Mouse (Mus musculus): ENCODE data around the gene Catip. TPM values are rescaled to one million over a fixed set of nuclear protein-coding genes. Genes with fewer than 3 reads are reported as not detected.

The Catip gene
- polyA plus RNA-seq, 1 experiment: 0.39 TPM

- no peak for TF ChIP-seq CTCF (IDR thresholded peaks at IDR 0.05; ENCODE audit: extremely low read depth, insufficient read length, insufficient replicate concordance, low read depth, low read length)
- no peaks in the 10 kb centered on the region for H3K36me3 ChIP-seq (ENCODE audit: control insufficient read depth, insufficient read depth, low read length)
- WGBS: 68% methylated on average over 4 of the region's 4 CpGs
- H3K4me3 ChIP-seq (ENCODE audit: low read depth, low read length): no peak overlapping the region
- no peak overlapping the region for H3K27ac ChIP-seq (ENCODE audit: insufficient read depth, low read depth, low read length)
- no peaks in the 10 kb centered on the region for H3K27me3 ChIP-seq (ENCODE audit: control insufficient read depth, insufficient read depth, low read length)
- H3K4me1 ChIP-seq (ENCODE audit: control insufficient read depth, insufficient read depth, insufficient read length, low read length): no peaks in the 10 kb centered on the region; the same call in 1 of the 2 replicates
Measured at GRCm38 (mm10) chr1:74370040-74370439, 8.1 kb downstream of the Catip start.

- Histone ChIP-seq H3K27me3 (ENCODE audit: control insufficient read depth, insufficient read depth, low read length) (no peaks in the 10 kb centered on the region), H3K36me3 (ENCODE audit: control insufficient read depth, insufficient read depth, low read length) (no peaks in the 10 kb centered on the region), H3K4me3 (ENCODE audit: low read depth, low read length) (no peak overlapping the region), H3K27ac (ENCODE audit: insufficient read depth, low read depth, low read length) (no peak overlapping the region), H3K4me1 (ENCODE audit: control insufficient read depth, insufficient read depth, insufficient read length, low read length) (no peaks in the 10 kb centered on the region; the same call in none of the 2 replicates)
- TF ChIP-seq POLR2A (IDR thresholded peaks at IDR 0.05; ENCODE audit: low read depth, low read length) (no peak), CTCF (IDR thresholded peaks at IDR 0.05; ENCODE audit: extremely low read depth, insufficient read length, insufficient replicate concordance, low read depth, low read length) (no peak)
- WGBS: 66% methylated on average over 4 of the region's 4 CpGs
Measured at GRCm38 (mm10) chr1:74373372-74373771, 11.5 kb downstream of the Catip start.

DNA sequence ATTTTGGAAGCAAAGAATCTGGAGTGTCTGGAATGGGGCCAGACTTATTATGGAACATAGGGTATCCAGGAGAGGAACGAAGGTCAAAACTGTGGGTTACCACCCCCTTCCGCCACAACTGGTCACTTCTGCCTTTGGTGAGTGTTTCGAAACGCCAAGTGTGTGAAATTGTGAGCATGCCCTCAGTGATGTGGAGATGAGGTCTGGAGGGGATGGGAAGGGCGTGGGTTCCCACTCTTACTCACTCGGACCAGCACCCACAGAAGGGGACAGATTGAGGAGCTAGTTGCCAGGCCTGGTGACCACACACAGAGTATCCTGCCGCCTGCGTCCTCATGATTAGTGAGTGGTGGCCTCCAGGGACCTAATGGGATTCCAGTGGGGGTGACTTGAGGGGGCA, 13.1 kb downstream of the Catip start, which contains the start of gene Slc11a1:
TSS of gene Slc11a1 (plus strand) at position 216 of the 400 bp plus-strand sequence.
- H3K36me3 ChIP-seq (ENCODE audit: control insufficient read depth, insufficient read depth, low read length): no peaks in the 10 kb centered on the region
- H3K27me3 ChIP-seq (ENCODE audit: control insufficient read depth, insufficient read depth, low read length): no peaks in the 10 kb centered on the region
- peaks cover 3% of the 10 kb centered on the region for H3K4me1 ChIP-seq (ENCODE audit: control insufficient read depth, insufficient read depth, insufficient read length, low read length)
- WGBS: 72% methylated on average over 8 of the region's 8 CpGs
- no peak for TF ChIP-seq CTCF (IDR thresholded peaks at IDR 0.05; ENCODE audit: extremely low read depth, insufficient read length, insufficient replicate concordance, low read depth, low read length)
- TF ChIP-seq POLR2A (IDR thresholded peaks at IDR 0.05; ENCODE audit: low read depth, low read length): no peak
- no peak within 1 kb of the TSS for H3K27ac ChIP-seq (ENCODE audit: insufficient read depth, low read depth, low read length)
- H3K4me3 ChIP-seq (ENCODE audit: low read depth, low read length): peak within 1 kb of the TSS; percentile 22

DNA sequence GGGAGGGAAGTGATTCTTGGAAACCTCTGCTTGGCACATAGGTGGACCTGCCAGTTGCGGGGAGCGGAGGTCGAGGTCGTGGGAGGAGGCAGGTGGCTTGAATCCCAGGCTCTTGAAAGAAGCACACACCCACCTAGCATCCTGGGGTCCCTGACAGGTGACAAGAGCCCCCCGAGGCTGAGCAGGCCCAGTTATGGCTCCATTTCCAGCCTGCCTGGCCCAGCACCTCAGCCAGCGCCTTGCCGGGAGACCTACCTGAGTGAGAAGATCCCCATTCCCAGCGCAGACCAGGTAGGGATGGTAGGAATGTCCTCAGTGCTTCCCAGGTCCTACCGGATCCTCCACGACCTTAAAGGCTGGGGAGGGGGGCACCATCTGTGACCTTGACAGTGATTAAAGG, 13.7 kb downstream of the Catip start:
- peak overlapping the region; percentile 22 for H3K4me3 ChIP-seq (ENCODE audit: low read depth, low read length)
- WGBS: 77% methylated on average over 10 of the region's 10 CpGs

DNA sequence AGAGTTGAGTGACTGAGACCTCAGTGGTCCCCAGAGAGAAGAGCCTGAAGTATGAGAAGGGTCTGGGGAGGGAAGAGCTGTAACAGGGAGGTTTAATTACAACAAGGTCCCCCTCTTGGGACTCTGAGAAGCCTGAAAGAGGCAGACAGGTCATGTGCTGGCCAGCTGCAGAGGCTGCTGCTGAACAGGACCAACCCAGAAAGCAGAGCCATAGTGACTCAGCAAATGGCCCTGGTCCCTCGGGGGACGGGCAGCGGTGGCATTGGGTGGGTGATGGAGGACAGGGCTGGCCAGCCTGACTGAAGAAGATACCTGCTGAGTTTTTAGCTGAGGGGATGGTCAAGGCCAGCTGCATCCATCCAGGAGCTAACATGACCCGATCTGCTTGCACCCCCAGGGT, 14.5 kb downstream of the Catip start:
- Histone ChIP-seq H3K36me3 (ENCODE audit: control insufficient read depth, insufficient read depth, low read length) (no peaks in the 10 kb centered on the region), H3K4me1 (ENCODE audit: control insufficient read depth, insufficient read depth, insufficient read length, low read length) (peaks cover 5% of the 10 kb centered on the region), H3K27me3 (ENCODE audit: control insufficient read depth, insufficient read depth, low read length) (no peaks in the 10 kb centered on the region), H3K27ac (ENCODE audit: insufficient read depth, low read depth, low read length) (no peak overlapping the region), H3K4me3 (ENCODE audit: low read depth, low read length) (no peak overlapping the region)
- WGBS: 85% methylated on average over 4 of the region's 4 CpGs
- TF ChIP-seq POLR2A (IDR thresholded peaks at IDR 0.05; ENCODE audit: low read depth, low read length): no peak
- no peak for TF ChIP-seq CTCF (IDR thresholded peaks at IDR 0.05; ENCODE audit: extremely low read depth, insufficient read length, insufficient replicate concordance, low read depth, low read length)

More for the DNA sequence above, 13.7 kb downstream of the Catip start:
- TF ChIP-seq CTCF (IDR thresholded peaks at IDR 0.05; ENCODE audit: extremely low read depth, insufficient read length, insufficient replicate concordance, low read depth, low read length) (no peak), POLR2A (IDR thresholded peaks at IDR 0.05; ENCODE audit: low read depth, low read length) (no peak)
- Histone ChIP-seq H3K4me1 (ENCODE audit: control insufficient read depth, insufficient read depth, insufficient read length, low read length) (peaks cover 3% of the 10 kb centered on the region), H3K36me3 (ENCODE audit: control insufficient read depth, insufficient read depth, low read length) (no peaks in the 10 kb centered on the region), H3K27me3 (ENCODE audit: control insufficient read depth, insufficient read depth, low read length) (no peaks in the 10 kb centered on the region), H3K27ac (ENCODE audit: insufficient read depth, low read depth, low read length) (no peak overlapping the region)

DNA sequence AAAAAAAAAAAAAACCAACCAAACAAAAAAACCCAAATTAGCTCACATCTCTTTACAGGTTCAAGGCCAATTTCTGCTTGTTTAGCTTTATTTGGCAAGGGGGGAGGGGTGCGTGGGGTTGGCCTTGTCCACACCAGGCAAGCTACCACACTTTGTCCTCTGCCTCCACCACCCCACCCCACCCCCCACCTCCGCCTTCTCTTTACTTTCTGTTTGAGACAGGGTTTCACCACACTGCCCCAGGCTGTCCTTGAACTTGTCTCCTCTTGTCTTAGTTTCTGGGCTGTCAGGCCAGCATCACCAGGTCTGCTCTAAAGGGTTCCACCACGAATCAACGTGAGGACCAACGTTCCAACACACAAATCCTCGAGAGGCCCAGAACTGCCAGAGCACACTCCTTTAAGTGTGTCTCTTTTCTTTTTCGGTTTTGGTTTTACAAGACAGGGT, 17.2 kb downstream of the Catip start:
- TF ChIP-seq POLR2A (IDR thresholded peaks at IDR 0.05; ENCODE audit: low read depth, low read length) (no peak), CTCF (IDR thresholded peaks at IDR 0.05; ENCODE audit: extremely low read depth, insufficient read length, insufficient replicate concordance, low read depth, low read length) (no peak)
- no peak overlapping the region for H3K27ac ChIP-seq (ENCODE audit: insufficient read depth, low read depth, low read length)
- H3K4me3 ChIP-seq (ENCODE audit: low read depth, low read length): no peak overlapping the region
- WGBS: 66% methylated on average over 7 of the region's 7 CpGs
- no peaks in the 10 kb centered on the region for H3K36me3 ChIP-seq (ENCODE audit: control insufficient read depth, insufficient read depth, low read length)
- H3K27me3 ChIP-seq (ENCODE audit: control insufficient read depth, insufficient read depth, low read length): no peaks in the 10 kb centered on the region
- peaks cover 7% of the 10 kb centered on the region for H3K4me1 ChIP-seq (ENCODE audit: control insufficient read depth, insufficient read depth, insufficient read length, low read length)

GRCm38 (mm10) chr1:74380484-74380883, 18.6 kb downstream of the Catip start:
- TF ChIP-seq CTCF (IDR thresholded peaks at IDR 0.05; ENCODE audit: extremely low read depth, insufficient read length, insufficient replicate concordance, low read depth, low read length) (no peak), POLR2A (IDR thresholded peaks at IDR 0.05; ENCODE audit: low read depth, low read length) (no peak)
- WGBS: 84% methylated on average over 5 of the region's 5 CpGs
- Histone ChIP-seq H3K27me3 (ENCODE audit: control insufficient read depth, insufficient read depth, low read length) (no peaks in the 10 kb centered on the region), H3K4me1 (ENCODE audit: control insufficient read depth, insufficient read depth, insufficient read length, low read length) (peaks cover 7% of the 10 kb centered on the region), H3K36me3 (ENCODE audit: control insufficient read depth, insufficient read depth, low read length) (no peaks in the 10 kb centered on the region), H3K27ac (ENCODE audit: insufficient read depth, low read depth, low read length) (no peak overlapping the region), H3K4me3 (ENCODE audit: low read depth, low read length) (no peak overlapping the region)
